Mouse (Mus musculus): ENCODE measurements around the gene Ehd2.
A peak's percentile ranks its signal among the peaks of the same experiment; 100 is the strongest.

DNA sequence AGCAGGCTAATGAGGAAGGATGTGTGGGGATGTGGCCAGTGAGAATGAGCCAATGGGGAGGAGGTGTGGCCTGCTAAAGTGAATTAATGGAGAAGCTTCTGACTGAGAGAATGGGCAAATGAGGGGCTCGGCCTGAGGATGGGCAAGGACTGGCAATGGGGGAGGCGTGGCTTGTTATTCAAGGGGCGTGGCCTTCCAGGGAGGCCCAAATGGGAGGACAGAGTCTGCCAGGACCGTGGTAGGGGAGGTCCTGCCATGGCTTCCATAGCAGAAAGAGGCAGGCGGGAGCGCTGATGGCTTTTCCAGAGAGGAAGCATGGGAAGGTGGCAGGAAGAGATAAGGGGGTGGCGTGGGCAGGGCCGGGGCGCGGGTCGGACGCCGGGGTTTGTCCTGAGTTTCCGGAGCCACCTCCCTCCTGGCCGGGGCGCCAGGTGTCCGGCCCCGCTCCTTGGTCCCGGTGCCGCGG lies 12.4 kb downstream of the Ehd2 start:
- no peak for TF ChIP-seq CTCF (IDR thresholded peaks at IDR 0.05; ENCODE audit: low read depth)
- TF ChIP-seq EP300 (IDR thresholded peaks at IDR 0.05; ENCODE audit: low read depth), result peak; percentile 96
